Mouse (Mus musculus): ENCODE data around the gene Dse. TPM values are rescaled to one million over a fixed set of nuclear protein-coding genes. Genes with fewer than 3 reads are reported as not detected.
"Not testable (repeated sequence)": the region's sequence is repeated elsewhere in the genome, so short reads cannot be mapped to it uniquely, and the experiment has no call there.

The Dse gene
- polyA plus RNA-seq (2015; fragmentation: Nextera tagmentation; extraction: Ambion mirVana), result 24.7 and 25.4 TPM in 2 replicates

DNA sequence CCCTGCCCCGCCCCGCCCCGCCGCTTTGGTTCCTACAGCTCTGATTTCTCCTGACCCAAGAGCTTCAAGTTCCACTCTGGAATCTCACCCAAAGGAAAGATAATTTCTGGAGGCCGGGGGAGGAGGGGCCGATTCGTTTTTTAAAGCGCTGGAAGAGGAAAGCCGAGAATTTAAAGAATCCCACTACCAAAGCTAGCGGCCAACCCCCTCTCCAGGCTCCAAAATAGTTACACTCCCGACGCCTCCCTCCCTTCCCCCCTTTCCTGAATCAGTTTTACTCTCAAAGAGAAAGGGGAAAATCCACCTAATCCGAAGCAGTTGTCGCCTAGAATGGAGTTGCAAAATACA lies at the start of gene Dse:
Dse (minus strand) TSS at position 213 of the 348 bp plus-strand sequence.
- Histone ChIP-seq H3K4me1 (ENCODE audit: insufficient read depth, low read length) (0 out of 2 replicates have a peak, but pooled peaks cover 4% of the 10 kb centered on the region), H3K9ac (replicated peaks; ENCODE audit: low read length) (peak within 1 kb of the TSS; percentile 89), H3K9me3 (ENCODE audit: low read length) (no peaks in the 10 kb centered on the region), H3K27ac (ENCODE audit: low read length) (peak within 1 kb of the TSS; percentile 88), H3K36me3 (ENCODE audit: insufficient read depth, low read length) (no peaks in the 10 kb centered on the region), H3K4me3 (ENCODE audit: low read length) (peak within 1 kb of the TSS; percentile 78), H3K27me3 (ENCODE audit: insufficient read depth, low read length) (no peaks in the 10 kb centered on the region), H3K4me2 (replicated peaks; ENCODE audit: low read depth, low read length) (peak within 1 kb of the TSS; percentile 61)
- WGBS, result 0% methylated on average over 14 of the region's 14 CpGs
- peak; percentile 16; the same call in 1 of the 2 replicates for ATAC-seq (ENCODE audit: low FRiP score, low TSS enrichment)

DNA sequence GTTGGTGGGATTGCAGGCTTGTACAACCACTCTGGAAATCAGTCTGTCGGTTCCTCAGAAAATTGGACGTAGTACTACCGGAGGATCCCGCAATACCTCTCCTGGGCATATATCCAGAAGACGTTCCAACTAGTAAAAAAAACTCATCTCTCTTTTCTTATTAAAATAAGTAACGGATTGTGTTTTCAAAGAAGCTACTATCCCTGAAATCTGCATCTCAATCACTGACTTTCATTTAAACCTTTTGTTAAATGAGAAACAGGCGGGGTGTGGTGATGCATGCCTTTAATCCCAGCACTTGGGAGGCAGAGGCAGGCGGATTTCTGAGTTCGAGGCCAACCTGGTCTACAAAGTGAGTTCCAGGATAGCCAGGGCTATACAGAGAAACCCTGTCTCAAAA lies 45.3 kb upstream of the Dse start:
- not testable (repeated sequence) for H3K4me3 ChIP-seq (ENCODE audit: low read length); H3K9me3 ChIP-seq (ENCODE audit: low read length); H3K27ac ChIP-seq (ENCODE audit: low read length); H3K36me3 ChIP-seq (ENCODE audit: insufficient read depth, low read length); H3K27me3 ChIP-seq (ENCODE audit: insufficient read depth, low read length); H3K4me1 ChIP-seq (ENCODE audit: insufficient read depth, low read length); H3K4me2 ChIP-seq (replicated peaks; ENCODE audit: low read depth, low read length); H3K9ac ChIP-seq (replicated peaks; ENCODE audit: low read length); ATAC-seq (ENCODE audit: low FRiP score, low TSS enrichment)
- 86% methylated on average over 9 of the region's 9 CpGs for WGBS

DNA sequence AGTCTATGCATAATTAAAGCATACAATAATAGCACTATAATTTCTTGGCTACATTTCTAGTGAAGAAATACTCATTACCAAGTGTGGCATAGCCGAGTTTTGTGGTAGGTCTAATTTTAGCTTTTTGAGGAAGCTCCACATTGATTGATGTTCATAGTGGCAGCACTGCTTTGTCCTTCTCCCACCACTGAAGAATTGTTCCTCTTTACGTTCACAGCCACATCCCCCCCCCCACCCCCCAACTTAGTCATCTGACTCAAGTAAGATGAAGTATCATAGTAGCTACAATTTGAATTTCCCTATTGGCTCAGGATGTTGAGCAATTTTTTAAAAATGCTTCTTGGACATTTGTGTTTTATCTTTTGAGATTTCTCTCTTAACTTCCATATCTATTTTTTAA lies 42.1 kb upstream of the Dse start:
- Histone ChIP-seq H3K27me3 (ENCODE audit: insufficient read depth, low read length) (no peaks in the 10 kb centered on the region), H3K9me3 (ENCODE audit: low read length) (no peaks in the 10 kb centered on the region), H3K4me3 (ENCODE audit: low read length) (no peak overlapping the region), H3K36me3 (ENCODE audit: insufficient read depth, low read length) (no peaks in the 10 kb centered on the region), H3K4me1 (ENCODE audit: insufficient read depth, low read length) (peaks cover 8% of the 10 kb centered on the region), H3K4me2 (replicated peaks; ENCODE audit: low read depth, low read length) (no peak overlapping the region), H3K27ac (ENCODE audit: low read length) (no peak overlapping the region), H3K9ac (replicated peaks; ENCODE audit: low read length) (no peak overlapping the region)
- 60% methylated on average over 2 of the region's 2 CpGs for WGBS
- no peak for ATAC-seq (ENCODE audit: low FRiP score, low TSS enrichment)

DNA sequence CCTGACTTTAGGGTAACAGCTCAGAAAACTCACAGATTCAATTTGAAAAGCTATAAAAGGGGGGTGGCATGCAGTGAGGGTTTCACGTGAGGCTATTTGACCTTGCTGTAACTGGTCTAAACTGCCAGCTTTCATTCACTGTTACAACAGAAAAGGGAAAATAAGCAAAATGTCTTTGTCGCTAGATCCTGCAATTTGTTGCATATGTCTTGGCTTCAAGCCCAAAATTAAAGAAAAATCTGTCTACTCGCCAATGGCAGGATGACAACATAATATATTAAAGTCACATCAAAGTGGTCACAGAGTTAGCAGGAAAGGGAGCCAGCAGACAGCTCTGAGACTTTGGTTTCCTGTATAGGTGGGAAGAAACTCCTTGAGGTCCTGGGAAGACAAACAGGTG lies 40.2 kb upstream of the Dse start:
- Histone ChIP-seq H3K4me2 (replicated peaks; ENCODE audit: low read depth, low read length) (no peak overlapping the region), H3K9me3 (ENCODE audit: low read length) (no peaks in the 10 kb centered on the region), H3K4me3 (ENCODE audit: low read length) (no peak overlapping the region), H3K27me3 (ENCODE audit: insufficient read depth, low read length) (no peaks in the 10 kb centered on the region), H3K9ac (replicated peaks; ENCODE audit: low read length) (no peak overlapping the region), H3K4me1 (ENCODE audit: insufficient read depth, low read length) (peaks cover 8% of the 10 kb centered on the region), H3K36me3 (ENCODE audit: insufficient read depth, low read length) (no peaks in the 10 kb centered on the region), H3K27ac (ENCODE audit: low read length) (peak overlapping the region; percentile 25; the same call in 1 of the 2 replicates)
- 34% methylated on average over 3 of the region's 3 CpGs for WGBS
- no peak; the same call in 1 of the 2 replicates for ATAC-seq (ENCODE audit: low FRiP score, low TSS enrichment)

DNA sequence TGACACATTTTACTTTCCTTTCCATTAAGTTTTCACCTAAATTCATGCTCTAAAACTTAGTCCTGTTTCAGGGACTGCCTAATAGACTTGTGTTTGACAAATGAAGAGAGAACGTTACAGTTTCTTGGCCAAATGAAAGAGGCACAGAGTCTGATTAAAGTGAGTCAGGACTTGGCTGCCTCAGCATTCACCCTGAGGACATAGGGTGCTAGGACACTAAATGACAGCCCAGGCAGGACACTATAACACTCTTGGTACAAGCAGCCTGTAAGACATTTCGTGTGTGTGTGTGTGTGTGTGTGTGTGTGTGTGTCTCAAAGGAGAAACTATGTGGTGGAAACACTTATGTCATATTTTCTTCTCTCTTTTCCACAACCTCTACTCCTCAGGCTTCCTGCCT lies 38.6 kb upstream of the Dse start:
- no peak overlapping the region for H3K27ac ChIP-seq (ENCODE audit: low read length)
- no peak overlapping the region for H3K4me3 ChIP-seq (ENCODE audit: low read length)
- no peaks in the 10 kb centered on the region for H3K9me3 ChIP-seq (ENCODE audit: low read length)
- H3K27me3 ChIP-seq (ENCODE audit: insufficient read depth, low read length), result no peaks in the 10 kb centered on the region
- no peak overlapping the region for H3K4me2 ChIP-seq (replicated peaks; ENCODE audit: low read depth, low read length)
- no peaks in the 10 kb centered on the region for H3K36me3 ChIP-seq (ENCODE audit: insufficient read depth, low read length)
- no peak for ATAC-seq (ENCODE audit: low FRiP score, low TSS enrichment)
- 75% methylated on average over 2 of the region's 2 CpGs for WGBS
- H3K9ac ChIP-seq (replicated peaks; ENCODE audit: low read length), result no peak overlapping the region
- peaks cover 8% of the 10 kb centered on the region for H3K4me1 ChIP-seq (ENCODE audit: insufficient read depth, low read length)

DNA sequence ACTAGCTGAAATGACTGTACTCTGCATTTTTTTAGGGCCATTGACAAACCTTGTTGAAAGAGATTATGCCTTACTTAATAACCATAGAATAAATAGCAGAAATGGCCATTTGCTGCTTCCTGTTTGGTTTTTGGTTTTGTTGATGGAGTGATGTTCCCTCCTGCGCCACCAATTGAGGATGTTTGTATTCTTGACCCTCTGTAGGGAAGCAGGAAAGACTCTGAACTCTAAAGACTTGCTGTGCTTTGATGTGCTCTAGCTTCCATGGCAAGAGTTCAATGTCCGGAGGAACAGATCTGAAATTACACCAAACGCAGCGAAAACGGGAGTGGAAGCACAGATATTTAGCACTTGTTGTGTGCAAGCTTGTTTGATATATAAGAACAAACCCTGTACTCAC lies 37.2 kb upstream of the Dse start:
- no peak overlapping the region for H3K9ac ChIP-seq (replicated peaks; ENCODE audit: low read length)
- H3K9me3 ChIP-seq (ENCODE audit: low read length), result no peaks in the 10 kb centered on the region
- no peak overlapping the region for H3K4me3 ChIP-seq (ENCODE audit: low read length)
- H3K27me3 ChIP-seq (ENCODE audit: insufficient read depth, low read length), result no peaks in the 10 kb centered on the region
- WGBS, result 49% methylated on average over 5 of the region's 5 CpGs
- no peak for ATAC-seq (ENCODE audit: low FRiP score, low TSS enrichment)
- no peaks in the 10 kb centered on the region for H3K36me3 ChIP-seq (ENCODE audit: insufficient read depth, low read length)
- H3K27ac ChIP-seq (ENCODE audit: low read length), result no peak overlapping the region
- H3K4me1 ChIP-seq (ENCODE audit: insufficient read depth, low read length), result peaks cover 8% of the 10 kb centered on the region
- H3K4me2 ChIP-seq (replicated peaks; ENCODE audit: low read depth, low read length), result no peak overlapping the region

DNA sequence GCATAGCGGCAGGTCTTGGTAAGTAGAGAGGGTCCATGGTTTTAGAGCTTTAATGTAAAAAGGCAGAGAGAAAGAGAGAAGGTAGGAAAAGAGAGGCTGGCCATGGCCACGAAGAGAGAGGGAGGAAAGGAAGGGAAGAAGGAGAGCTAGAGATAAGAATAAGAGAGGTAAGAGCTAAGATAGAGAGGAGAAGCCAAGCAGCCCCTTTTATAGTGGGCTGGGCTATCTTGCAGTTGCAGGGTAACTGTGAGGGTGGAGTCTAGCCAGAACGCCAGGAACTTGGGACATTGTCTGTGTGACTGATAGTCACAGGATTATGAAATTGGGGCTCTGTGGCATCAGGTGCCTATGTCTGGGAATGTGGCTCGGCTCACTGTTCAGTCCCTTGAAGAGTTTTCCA lies 31.0 kb upstream of the Dse start:
- no peak overlapping the region for H3K9ac ChIP-seq (replicated peaks; ENCODE audit: low read length)
- WGBS, result 74% methylated on average over 4 of the region's 4 CpGs
- no peak overlapping the region for H3K27ac ChIP-seq (ENCODE audit: low read length)
- no peaks in the 10 kb centered on the region for H3K27me3 ChIP-seq (ENCODE audit: insufficient read depth, low read length)
- H3K4me3 ChIP-seq (ENCODE audit: low read length), result no peak overlapping the region
- H3K4me2 ChIP-seq (replicated peaks; ENCODE audit: low read depth, low read length), result no peak overlapping the region
- ATAC-seq (ENCODE audit: low FRiP score, low TSS enrichment), result no peak
- H3K4me1 ChIP-seq (ENCODE audit: insufficient read depth, low read length), result no peaks in the 10 kb centered on the region
- H3K9me3 ChIP-seq (ENCODE audit: low read length), result no peaks in the 10 kb centered on the region
- H3K36me3 ChIP-seq (ENCODE audit: insufficient read depth, low read length), result no peaks in the 10 kb centered on the region

DNA sequence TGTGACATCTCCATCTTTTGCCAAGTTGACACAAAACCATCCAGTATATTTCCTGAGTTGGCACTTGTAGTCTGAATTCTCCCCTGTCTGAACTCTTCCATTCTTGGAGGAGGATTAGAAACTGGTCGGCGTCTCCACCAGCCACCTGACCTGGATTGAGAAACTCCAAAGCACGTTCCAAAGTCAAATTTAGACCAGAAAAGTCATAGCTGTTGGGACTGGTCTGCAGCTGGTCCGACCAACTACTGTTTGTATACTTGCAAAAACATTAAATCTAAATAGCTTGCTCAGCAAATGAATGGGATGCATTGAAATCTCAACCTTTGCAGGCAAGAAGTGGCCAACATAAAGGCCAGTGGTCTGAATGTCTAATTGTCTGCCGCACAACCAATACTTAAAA lies 29.1 kb upstream of the Dse start:
- H3K4me2 ChIP-seq (replicated peaks; ENCODE audit: low read depth, low read length), result no peak overlapping the region
- H3K27ac ChIP-seq (ENCODE audit: low read length), result no peak overlapping the region
- H3K9ac ChIP-seq (replicated peaks; ENCODE audit: low read length), result no peak overlapping the region
- H3K9me3 ChIP-seq (ENCODE audit: low read length), result no peaks in the 10 kb centered on the region
- H3K4me1 ChIP-seq (ENCODE audit: insufficient read depth, low read length), result no peaks in the 10 kb centered on the region
- no peaks in the 10 kb centered on the region for H3K36me3 ChIP-seq (ENCODE audit: insufficient read depth, low read length)
- no peak overlapping the region for H3K4me3 ChIP-seq (ENCODE audit: low read length)
- WGBS, result 77% methylated on average over 5 of the region's 5 CpGs
- ATAC-seq (ENCODE audit: low FRiP score, low TSS enrichment), result no peak
- H3K27me3 ChIP-seq (ENCODE audit: insufficient read depth, low read length), result no peaks in the 10 kb centered on the region

DNA sequence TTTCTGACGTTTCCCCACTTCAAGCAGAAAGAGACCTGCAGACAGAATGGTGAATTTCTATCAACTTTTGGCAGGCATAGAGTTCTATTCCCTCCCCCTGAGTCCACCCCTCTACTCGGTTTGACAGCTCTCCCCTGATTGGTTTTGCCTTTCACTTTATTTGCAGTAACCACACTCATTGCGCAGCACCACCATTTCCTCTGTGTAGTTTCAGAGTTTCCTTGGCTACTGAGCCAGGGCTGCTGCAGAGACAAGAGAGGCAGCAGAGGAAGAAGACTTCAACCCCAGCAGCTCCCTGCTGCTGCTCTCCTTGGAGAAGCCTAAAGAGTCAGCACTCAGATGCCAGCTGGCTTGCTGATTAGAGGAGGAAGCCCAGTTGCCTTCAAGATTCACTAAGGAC lies 27.9 kb upstream of the Dse start:
- no peak overlapping the region for H3K9ac ChIP-seq (replicated peaks; ENCODE audit: low read length)
- no peaks in the 10 kb centered on the region for H3K36me3 ChIP-seq (ENCODE audit: insufficient read depth, low read length)
- no peak for ATAC-seq (ENCODE audit: low FRiP score, low TSS enrichment)
- no peak overlapping the region for H3K4me2 ChIP-seq (replicated peaks; ENCODE audit: low read depth, low read length)
- WGBS, result 40% methylated on average over 3 of the region's 3 CpGs
- no peaks in the 10 kb centered on the region for H3K4me1 ChIP-seq (ENCODE audit: insufficient read depth, low read length)
- no peaks in the 10 kb centered on the region for H3K9me3 ChIP-seq (ENCODE audit: low read length)
- no peak overlapping the region for H3K27ac ChIP-seq (ENCODE audit: low read length)
- no peak overlapping the region for H3K4me3 ChIP-seq (ENCODE audit: low read length)
- H3K27me3 ChIP-seq (ENCODE audit: insufficient read depth, low read length), result no peaks in the 10 kb centered on the region

DNA sequence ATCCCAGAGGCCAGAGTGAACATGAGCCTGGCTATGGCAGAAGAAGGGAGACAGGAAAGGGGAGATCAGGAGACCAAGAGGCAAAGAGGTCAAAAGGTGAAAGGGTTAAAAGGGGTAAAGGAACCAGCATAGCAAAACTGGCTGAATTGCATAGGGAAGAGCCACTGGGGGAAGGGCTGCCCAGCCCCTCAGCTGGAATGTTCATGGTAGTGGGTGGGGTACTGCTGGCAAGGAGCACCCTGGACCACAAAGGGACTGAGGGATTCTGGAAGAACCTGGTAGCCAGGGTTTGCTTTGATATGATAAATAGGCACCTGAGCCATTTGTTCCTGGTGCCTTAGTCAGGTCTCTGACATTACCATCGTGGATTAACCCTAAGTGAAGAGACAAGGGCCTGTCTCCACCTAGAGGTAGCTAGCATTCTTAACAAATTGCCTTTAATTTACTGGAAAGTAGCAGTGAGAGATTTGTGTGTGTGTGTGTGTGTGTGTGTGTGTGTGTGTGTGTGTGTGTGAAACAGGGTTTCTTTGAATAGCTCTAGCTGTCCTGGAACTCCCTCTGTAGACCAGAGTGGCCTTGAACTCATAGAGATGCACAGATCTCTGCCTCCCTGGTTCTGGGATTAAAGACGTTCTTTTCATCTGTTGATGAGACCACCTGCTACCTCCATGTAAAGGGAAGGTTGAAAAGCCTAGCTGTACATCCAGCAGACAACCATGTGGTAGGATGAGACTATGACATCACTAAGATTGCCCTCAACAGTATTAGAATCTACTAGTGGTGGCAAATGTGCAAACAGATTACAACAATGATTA lies 26.6 kb upstream of the Dse start:
- H3K27me3 ChIP-seq (ENCODE audit: insufficient read depth, low read length), result no peaks in the 10 kb centered on the region
- no peak overlapping the region for H3K27ac ChIP-seq (ENCODE audit: low read length)
- no peak overlapping the region for H3K4me3 ChIP-seq (ENCODE audit: low read length)
- ATAC-seq (ENCODE audit: low FRiP score, low TSS enrichment), result peak; percentile 39; the same call in 1 of the 2 replicates
- H3K9ac ChIP-seq (replicated peaks; ENCODE audit: low read length), result no peak overlapping the region
- no peaks in the 10 kb centered on the region for H3K9me3 ChIP-seq (ENCODE audit: low read length)
- H3K4me1 ChIP-seq (ENCODE audit: insufficient read depth, low read length), result no peaks in the 10 kb centered on the region
- WGBS, result 34% methylated on average over 2 of the region's 2 CpGs
- no peak overlapping the region for H3K4me2 ChIP-seq (replicated peaks; ENCODE audit: low read depth, low read length)
- no peaks in the 10 kb centered on the region for H3K36me3 ChIP-seq (ENCODE audit: insufficient read depth, low read length)
